Mouse (Mus musculus): ENCODE data around the gene Arhgap31.

Gene Arhgap31

DNA sequence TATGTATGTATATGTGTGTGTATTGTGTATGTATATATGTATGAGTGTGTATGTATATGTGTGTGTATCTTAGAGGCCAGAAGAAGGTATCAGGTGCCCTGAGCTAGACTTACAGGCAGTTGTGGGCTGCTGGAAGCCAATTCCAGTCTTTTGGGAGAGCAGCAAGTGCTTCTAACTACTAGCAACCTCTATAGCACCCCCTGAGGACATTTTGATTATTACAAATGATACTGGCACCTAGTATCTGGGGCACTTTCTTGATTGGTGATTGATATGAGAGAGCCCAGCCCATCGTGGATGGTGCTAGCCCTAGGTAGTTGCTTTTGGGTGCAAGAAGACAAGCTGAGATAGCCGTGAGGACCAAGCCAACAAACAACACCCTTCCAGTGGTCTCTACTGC, 90.8 kb downstream of the Arhgap31 start:
- TF ChIP-seq POU5F1 (IDR thresholded peaks at IDR 0.05; ENCODE audit: borderline replicate concordance, low read length) (no peak), CTCF (conservative IDR thresholded peaks at IDR 0.05; ENCODE audit: low read length) (no peak)

DNA sequence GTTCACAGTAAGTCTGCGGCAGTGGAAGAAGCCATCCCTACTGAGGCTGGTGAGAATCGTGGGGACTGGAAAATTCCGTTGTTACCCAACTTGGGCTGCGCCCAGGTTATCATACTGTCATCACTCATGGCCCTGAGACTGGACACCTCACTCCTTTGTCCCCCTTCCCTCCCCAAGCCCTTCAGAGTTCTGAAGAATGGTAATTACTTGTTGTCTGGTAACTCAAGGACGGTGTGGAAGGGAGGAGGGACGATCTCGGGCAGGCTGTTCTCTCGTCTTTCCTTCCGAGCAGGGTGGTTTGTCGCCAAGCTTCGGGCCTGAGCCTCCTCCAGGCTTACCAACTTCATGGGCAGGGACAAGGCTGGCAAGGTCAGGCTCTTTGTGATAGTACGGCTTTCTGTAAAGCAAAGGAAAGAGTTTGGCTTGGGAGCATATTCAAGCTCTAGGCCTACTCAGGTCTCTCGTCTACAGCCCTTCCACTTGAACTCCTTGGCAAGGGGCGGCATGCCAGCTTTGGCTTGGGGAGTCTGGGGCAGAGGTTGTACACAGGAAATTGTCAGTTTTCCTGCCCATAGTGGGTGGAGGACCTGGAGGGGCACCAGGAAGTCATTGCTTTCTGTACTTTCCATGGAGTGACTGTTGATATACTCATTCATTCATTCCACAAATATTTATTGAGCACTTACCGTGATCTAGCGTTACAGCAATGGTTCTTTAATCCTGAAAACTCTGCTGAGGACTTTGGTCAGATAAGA, 92.2 kb downstream of the Arhgap31 start:
- no peaks in the 10 kb centered on the region for H3K9me3 ChIP-seq (ENCODE audit: low read length)
- no peak overlapping the region for H3K4me3 ChIP-seq (replicated peaks; ENCODE audit: low read length)
- peaks cover 5% of the 10 kb centered on the region; the same call in 1 of the 2 replicates for H3K4me1 ChIP-seq (replicated peaks; ENCODE audit: low read depth, low read length)
- no peaks in the 10 kb centered on the region for H3K36me3 ChIP-seq (ENCODE audit: insufficient read depth, low read length)
- H3K27me3 ChIP-seq (ENCODE audit: insufficient read depth, low read length): peaks cover 6% of the 10 kb centered on the region; the same call in 1 of the 2 replicates
- TF ChIP-seq POU5F1 (IDR thresholded peaks at IDR 0.05; ENCODE audit: borderline replicate concordance, low read length) (no peak), CTCF (conservative IDR thresholded peaks at IDR 0.05; ENCODE audit: low read length) (no peak), NANOG (IDR thresholded peaks at IDR 0.05; ENCODE audit: borderline replicate concordance, low read length) (no peak)

More for the DNA sequence above, 90.8 kb downstream of the Arhgap31 start:
- Histone ChIP-seq H3K4me3 (replicated peaks; ENCODE audit: low read length) (no peak overlapping the region), H3K4me1 (replicated peaks; ENCODE audit: low read depth, low read length) (peaks cover 5% of the 10 kb centered on the region; the same call in 1 of the 2 replicates), H3K36me3 (ENCODE audit: insufficient read depth, low read length) (no peaks in the 10 kb centered on the region), H3K9me3 (ENCODE audit: low read length) (no peaks in the 10 kb centered on the region), H3K27me3 (ENCODE audit: insufficient read depth, low read length) (peaks cover 6% of the 10 kb centered on the region; the same call in 1 of the 2 replicates)

DNA sequence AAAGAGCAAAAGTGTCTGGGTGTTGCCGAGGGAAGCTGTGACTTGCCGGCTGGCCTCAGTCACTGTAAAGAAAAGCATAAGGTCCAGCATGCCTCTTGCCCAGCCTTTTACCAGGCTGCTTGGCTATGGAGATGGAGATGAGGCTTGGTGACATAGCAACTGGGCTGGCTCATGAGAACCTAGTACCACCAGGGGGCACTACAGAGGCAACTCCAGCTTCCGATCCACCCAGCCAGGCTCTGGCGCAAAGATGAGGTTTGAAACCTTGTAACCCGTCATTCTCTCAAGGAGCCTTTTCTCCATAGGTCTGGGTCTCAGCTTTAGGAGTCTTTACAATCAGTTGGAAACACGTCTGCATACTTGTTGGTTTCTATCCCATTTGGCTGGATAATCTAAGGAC, 94.0 kb downstream of the Arhgap31 start:
- peak; percentile 25 for TF ChIP-seq CTCF (conservative IDR thresholded peaks at IDR 0.05; ENCODE audit: low read length)
- TF ChIP-seq POU5F1 (IDR thresholded peaks at IDR 0.05; ENCODE audit: borderline replicate concordance, low read length): no peak
- H3K4me3 ChIP-seq (replicated peaks; ENCODE audit: low read length): no peak overlapping the region
- H3K27me3 ChIP-seq (ENCODE audit: insufficient read depth, low read length): peaks cover 3% of the 10 kb centered on the region; the same call in 1 of the 2 replicates
- peaks cover 5% of the 10 kb centered on the region; the same call in 1 of the 2 replicates for H3K4me1 ChIP-seq (replicated peaks; ENCODE audit: low read depth, low read length)
- peaks cover 11% of the 10 kb centered on the region for H3K9me3 ChIP-seq (ENCODE audit: low read length)
- no peaks in the 10 kb centered on the region for H3K36me3 ChIP-seq (ENCODE audit: insufficient read depth, low read length)

DNA sequence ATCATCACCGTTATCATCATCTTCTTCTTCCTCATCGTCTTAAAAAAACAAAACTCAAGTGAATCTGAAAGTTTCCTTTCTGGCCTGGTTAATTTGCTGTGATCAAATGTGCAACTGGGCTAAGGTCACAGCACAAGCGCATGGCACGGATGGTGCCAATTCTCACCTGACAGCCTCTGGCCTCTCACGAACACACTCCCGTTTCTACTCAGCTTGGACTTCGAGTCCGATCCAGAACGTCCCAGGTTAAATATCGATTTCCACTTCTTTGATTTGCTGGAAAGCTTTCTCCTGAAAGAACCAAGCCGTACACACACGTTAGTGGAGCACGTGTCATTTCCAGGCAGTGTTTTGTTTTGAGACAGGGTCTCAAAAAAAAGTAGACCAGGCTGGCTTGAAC, 95.1 kb downstream of the Arhgap31 start:
- peaks cover 3% of the 10 kb centered on the region; the same call in 1 of the 2 replicates for H3K27me3 ChIP-seq (ENCODE audit: insufficient read depth, low read length)
- TF ChIP-seq POU5F1 (IDR thresholded peaks at IDR 0.05; ENCODE audit: borderline replicate concordance, low read length) (no peak), CTCF (conservative IDR thresholded peaks at IDR 0.05; ENCODE audit: low read length) (no peak), NANOG (IDR thresholded peaks at IDR 0.05; ENCODE audit: borderline replicate concordance, low read length) (no peak)
- peaks cover 11% of the 10 kb centered on the region for H3K9me3 ChIP-seq (ENCODE audit: low read length)
- H3K4me1 ChIP-seq (replicated peaks; ENCODE audit: low read depth, low read length): no peaks in the 10 kb centered on the region
- no peaks in the 10 kb centered on the region for H3K36me3 ChIP-seq (ENCODE audit: insufficient read depth, low read length)
- H3K4me3 ChIP-seq (replicated peaks; ENCODE audit: low read length): no peak overlapping the region

DNA sequence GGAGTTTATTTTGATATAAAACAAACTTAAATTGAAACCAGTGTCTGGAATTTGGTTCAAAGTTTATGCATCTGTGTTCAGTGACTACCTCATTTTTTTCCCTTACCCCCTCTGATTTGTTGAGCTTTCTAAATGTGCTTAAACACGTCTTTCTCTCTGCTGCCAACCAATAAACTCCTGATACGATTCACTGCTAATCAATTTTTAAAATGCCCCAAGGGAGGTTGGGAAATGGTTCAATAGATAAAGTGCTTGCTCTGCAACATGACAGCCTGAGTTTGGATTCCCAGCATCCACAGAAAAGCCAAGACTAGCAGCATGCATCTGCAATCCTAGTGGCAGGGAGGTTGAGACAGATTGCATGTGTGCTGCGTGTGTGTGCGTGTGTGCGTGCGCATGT, 99.4 kb downstream of the Arhgap31 start:
- TF ChIP-seq POU5F1 (IDR thresholded peaks at IDR 0.05; ENCODE audit: borderline replicate concordance, low read length) (no peak), CTCF (conservative IDR thresholded peaks at IDR 0.05; ENCODE audit: low read length) (no peak), NANOG (IDR thresholded peaks at IDR 0.05; ENCODE audit: borderline replicate concordance, low read length) (no peak)
- H3K4me1 ChIP-seq (replicated peaks; ENCODE audit: low read depth, low read length): peaks cover 10% of the 10 kb centered on the region
- no peak overlapping the region for H3K4me3 ChIP-seq (replicated peaks; ENCODE audit: low read length)
- no peaks in the 10 kb centered on the region for H3K36me3 ChIP-seq (ENCODE audit: insufficient read depth, low read length)
- peaks cover 16% of the 10 kb centered on the region for H3K27me3 ChIP-seq (ENCODE audit: insufficient read depth, low read length)
- peaks cover 28% of the 10 kb centered on the region for H3K9me3 ChIP-seq (ENCODE audit: low read length)

DNA sequence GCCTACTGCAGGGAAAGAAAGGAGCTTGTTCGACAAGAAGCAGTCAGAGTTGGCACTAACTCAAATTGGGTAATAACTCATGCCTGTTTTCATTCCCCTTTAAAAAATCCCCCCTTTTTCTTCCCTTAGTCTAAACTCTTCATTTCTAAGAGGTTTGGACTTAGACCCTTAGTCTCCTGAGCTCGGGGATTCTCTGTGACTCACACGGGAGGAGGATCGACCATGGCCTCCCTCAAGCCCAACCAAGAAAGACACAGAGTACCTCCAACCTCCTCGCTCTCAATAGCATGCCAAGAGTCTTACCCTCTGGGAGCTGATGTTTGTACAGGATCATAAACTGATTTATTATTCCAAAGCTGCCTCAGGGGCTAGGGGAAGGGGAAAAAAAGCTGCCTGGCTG, 100.4 kb downstream of the Arhgap31 start:
- Histone ChIP-seq H3K9me3 (ENCODE audit: low read length) (peaks cover 28% of the 10 kb centered on the region), H3K4me1 (replicated peaks; ENCODE audit: low read depth, low read length) (peaks cover 12% of the 10 kb centered on the region), H3K36me3 (ENCODE audit: insufficient read depth, low read length) (no peaks in the 10 kb centered on the region), H3K4me3 (replicated peaks; ENCODE audit: low read length) (no peak overlapping the region), H3K27me3 (ENCODE audit: insufficient read depth, low read length) (peaks cover 25% of the 10 kb centered on the region)
- no peak for TF ChIP-seq POU5F1 (IDR thresholded peaks at IDR 0.05; ENCODE audit: borderline replicate concordance, low read length)
- TF ChIP-seq CTCF (conservative IDR thresholded peaks at IDR 0.05; ENCODE audit: low read length): no peak
- no peak for TF ChIP-seq NANOG (IDR thresholded peaks at IDR 0.05; ENCODE audit: borderline replicate concordance, low read length)

DNA sequence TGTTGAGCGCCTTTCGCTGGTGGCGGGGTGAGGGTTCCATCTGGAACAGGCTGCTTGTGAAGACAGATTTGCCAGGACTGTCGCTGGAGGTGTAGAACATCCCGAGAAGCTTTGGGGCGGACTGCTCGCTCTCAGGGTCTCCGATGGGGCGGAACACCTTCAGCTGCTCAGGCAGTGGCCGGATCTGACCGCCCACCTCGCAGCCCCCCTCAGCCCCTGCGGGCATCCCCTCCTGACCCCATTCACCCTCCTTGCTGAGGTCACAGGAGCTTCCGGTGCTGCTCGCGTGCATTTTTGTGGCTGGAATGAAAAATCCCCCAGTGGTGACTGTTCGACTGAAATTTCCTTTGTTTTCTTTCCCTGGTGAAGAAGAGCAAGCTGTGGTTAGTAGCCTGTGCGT, 104.0 kb downstream of the Arhgap31 start:
- peak overlapping the region; percentile 69 for H3K4me3 ChIP-seq (replicated peaks; ENCODE audit: low read length)
- TF ChIP-seq CTCF (conservative IDR thresholded peaks at IDR 0.05; ENCODE audit: low read length) (no peak), POU5F1 (IDR thresholded peaks at IDR 0.05; ENCODE audit: borderline replicate concordance, low read length) (no peak), NANOG (IDR thresholded peaks at IDR 0.05; ENCODE audit: borderline replicate concordance, low read length) (no peak)

DNA sequence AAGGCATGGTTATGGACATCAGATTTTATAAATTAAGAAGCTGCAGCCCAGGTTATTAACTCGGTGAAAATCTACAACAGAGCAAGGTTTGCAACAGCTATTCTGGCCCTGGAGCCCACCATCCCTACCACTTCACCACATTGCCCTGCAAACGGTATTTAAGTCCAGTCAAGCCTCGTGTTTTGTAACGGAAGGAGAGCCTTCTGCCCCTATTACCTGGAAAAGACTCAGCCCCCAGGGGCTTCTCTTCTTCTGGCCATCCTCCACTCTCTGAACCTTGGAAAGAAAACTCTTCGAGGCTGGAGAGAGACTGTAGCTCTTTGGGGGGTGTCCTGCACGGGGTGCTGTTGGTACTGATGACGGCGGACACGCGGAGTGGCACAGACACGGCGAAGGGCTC, 104.4 kb downstream of the Arhgap31 start:
- peak overlapping the region; percentile 69 for H3K4me3 ChIP-seq (replicated peaks; ENCODE audit: low read length)
- no peak for TF ChIP-seq NANOG (IDR thresholded peaks at IDR 0.05; ENCODE audit: borderline replicate concordance, low read length)
- no peak for TF ChIP-seq CTCF (conservative IDR thresholded peaks at IDR 0.05; ENCODE audit: low read length)
- no peak for TF ChIP-seq POU5F1 (IDR thresholded peaks at IDR 0.05; ENCODE audit: borderline replicate concordance, low read length)
- no peaks in the 10 kb centered on the region for H3K36me3 ChIP-seq (ENCODE audit: insufficient read depth, low read length)
- peaks cover 17% of the 10 kb centered on the region for H3K4me1 ChIP-seq (replicated peaks; ENCODE audit: low read depth, low read length)
- peaks cover 17% of the 10 kb centered on the region for H3K9me3 ChIP-seq (ENCODE audit: low read length)
- H3K27me3 ChIP-seq (ENCODE audit: insufficient read depth, low read length): peaks cover 26% of the 10 kb centered on the region

More for the DNA sequence above, 104.0 kb downstream of the Arhgap31 start:
- no peaks in the 10 kb centered on the region for H3K36me3 ChIP-seq (ENCODE audit: insufficient read depth, low read length)
- H3K4me1 ChIP-seq (replicated peaks; ENCODE audit: low read depth, low read length): peaks cover 15% of the 10 kb centered on the region
- peaks cover 17% of the 10 kb centered on the region for H3K9me3 ChIP-seq (ENCODE audit: low read length)
- H3K27me3 ChIP-seq (ENCODE audit: insufficient read depth, low read length): peaks cover 26% of the 10 kb centered on the region

All from E14TG2a.4 (cell line).